Mouse (Mus musculus) cerebellum, postnatal 4 days (tissue): ENCODE results near the gene Ptprb.

Experiments
- DNase-seq, 2 experiments: peaks; one replicate each; pipeline ENCODE4 v3.0.0; 2022; ENCODE audit warnings: low spot score in 2 of 2, mixed read lengths in 1 of 2

Ptprb gene

GRCm38 (mm10) chr10:116374111-116374510, 98.8 kb downstream of the Ptprb start:
- DNase-seq = no peak

- no peak for DNase-seq
Observed at GRCm38 (mm10) chr10:116376853-116377252, 101.5 kb downstream of the Ptprb start.

- no peak for DNase-seq
Observed at GRCm38 (mm10) chr10:116382826-116383685, 107.7 kb downstream of the Ptprb start.

- no peak for DNase-seq
Observed at GRCm38 (mm10) chr10:116384401-116384800, 109.1 kb downstream of the Ptprb start.

GRCm38 (mm10) chr10:116386391-116386885, 111.1 kb downstream of the Ptprb start:
- DNase-seq = no peak

- no peak for DNase-seq
Observed at GRCm38 (mm10) chr10:116388840-116389239, 113.5 kb downstream of the Ptprb start.

GRCm38 (mm10) chr10:116393790-116394475, 118.6 kb downstream of the Ptprb start:
- DNase-seq = no peak

GRCm38 (mm10) chr10:116394585-116394984, 119.3 kb downstream of the Ptprb start:
- no peak for DNase-seq

GRCm38 (mm10) chr10:116396279-116396678, 121.0 kb downstream of the Ptprb start:
- DNase-seq = no peak

- DNase-seq = no peak
Observed at GRCm38 (mm10) chr10:116396966-116397365, 121.6 kb downstream of the Ptprb start.

- DNase-seq = no peak
Observed at GRCm38 (mm10) chr10:116397573-116397972, 122.2 kb downstream of the Ptprb start.

GRCm38 (mm10) chr10:116397973-116398372, 122.7 kb downstream of the Ptprb start:
- no peak for DNase-seq

GRCm38 (mm10) chr10:116402742-116403425, 127.6 kb downstream of the Ptprb start:
- no peak for DNase-seq

GRCm38 (mm10) chr10:116403679-116404078, 128.4 kb downstream of the Ptprb start:
- DNase-seq = no peak

- DNase-seq = no peak
Observed at GRCm38 (mm10) chr10:116405011-116405410, 129.7 kb downstream of the Ptprb start.

- no peak for DNase-seq
Observed at GRCm38 (mm10) chr10:116407684-116408359, 132.5 kb downstream of the Ptprb start.

- no peak for DNase-seq
Observed at GRCm38 (mm10) chr10:116410826-116411225, 135.5 kb downstream of the Ptprb start.

- no peak for DNase-seq
Observed at GRCm38 (mm10) chr10:116416142-116416541, 140.8 kb downstream of the Ptprb start.

GRCm38 (mm10) chr10:116416726-116417125, 141.4 kb downstream of the Ptprb start:
- no peak for DNase-seq

- DNase-seq = no peak
Observed at GRCm38 (mm10) chr10:116418121-116418726, 142.9 kb downstream of the Ptprb start.

GRCm38 (mm10) chr10:116420976-116421375, 145.7 kb downstream of the Ptprb start:
- DNase-seq = no peak
